Mouse (Mus musculus): ENCODE data around the gene Vti1a.

Vti1a gene

GRCm38 (mm10) chr19:55588948-55589896 lies 273.1 kb downstream of the Vti1a start:
- DNase-seq (ENCODE audit: low spot score): no peak

GRCm38 (mm10) chr19:55592876-55593691 lies 277.0 kb downstream of the Vti1a start:
- DNase-seq (ENCODE audit: low spot score): peak; percentile 83

GRCm38 (mm10) chr19:55593729-55594444 lies 277.8 kb downstream of the Vti1a start:
- no peak for DNase-seq (ENCODE audit: low spot score)

- DNase-seq (ENCODE audit: low spot score): no peak
These were observed 278.4 kb downstream of the Vti1a start for GRCm38 (mm10) chr19:55594451-55594850.

- DNase-seq (ENCODE audit: low spot score): peak; percentile 85
These were observed 280.0 kb downstream of the Vti1a start for GRCm38 (mm10) chr19:55595945-55596649.

- peak; percentile 24 for DNase-seq (ENCODE audit: low spot score)
These were observed 280.7 kb downstream of the Vti1a start for GRCm38 (mm10) chr19:55596804-55597203.

GRCm38 (mm10) chr19:55597296-55597695 lies 281.2 kb downstream of the Vti1a start:
- DNase-seq (ENCODE audit: low spot score): no peak

GRCm38 (mm10) chr19:55597951-55598350 lies 281.9 kb downstream of the Vti1a start:
- no peak for DNase-seq (ENCODE audit: low spot score)

- no peak for DNase-seq (ENCODE audit: low spot score)
These were observed 283.0 kb downstream of the Vti1a start for GRCm38 (mm10) chr19:55599124-55599523.

GRCm38 (mm10) chr19:55607725-55608124 lies 291.6 kb downstream of the Vti1a start:
- DNase-seq (ENCODE audit: low spot score): no peak

- DNase-seq (ENCODE audit: low spot score): no peak
These were observed 292.8 kb downstream of the Vti1a start for GRCm38 (mm10) chr19:55608858-55609375.

- no peak for DNase-seq (ENCODE audit: low spot score)
These were observed 293.7 kb downstream of the Vti1a start for GRCm38 (mm10) chr19:55609806-55610205.

- no peak for DNase-seq (ENCODE audit: low spot score)
These were observed 299.6 kb downstream of the Vti1a start for GRCm38 (mm10) chr19:55615743-55616142.

GRCm38 (mm10) chr19:55616276-55616675 lies 300.2 kb downstream of the Vti1a start:
- no peak for DNase-seq (ENCODE audit: low spot score)

- DNase-seq (ENCODE audit: low spot score): no peak
These were observed 300.8 kb downstream of the Vti1a start for GRCm38 (mm10) chr19:55616937-55617336.

GRCm38 (mm10) chr19:55618546-55618945 lies 302.5 kb downstream of the Vti1a start:
- no peak for DNase-seq (ENCODE audit: low spot score)

- no peak for DNase-seq (ENCODE audit: low spot score)
These were observed 304.4 kb downstream of the Vti1a start for GRCm38 (mm10) chr19:55620411-55621008.

GRCm38 (mm10) chr19:55621011-55621625 lies 305.0 kb downstream of the Vti1a start:
- DNase-seq (ENCODE audit: low spot score): no peak

GRCm38 (mm10) chr19:55622821-55623220 lies 306.7 kb downstream of the Vti1a start:
- DNase-seq (ENCODE audit: low spot score): no peak

GRCm38 (mm10) chr19:55623605-55624004 lies 307.5 kb downstream of the Vti1a start:
- DNase-seq (ENCODE audit: low spot score): no peak

All from yolk sac, embryonic 10.5 days (tissue).